Mouse (Mus musculus) cerebellum, adult 9-11 months (tissue): ENCODE measurements at regions not wholly inside any gene's neighbourhood (a gene's known extent, or its start where the extent isn't known, plus 50 kb on each side); places are given as distances from the start of the nearest gene placed in this dataset.
A peak's percentile ranks its signal among the peaks of the same experiment; 100 is the strongest.
"Not testable (repeated sequence)": the region's sequence is repeated elsewhere in the genome, so short reads cannot be mapped to it uniquely, and the experiment has no call there.

Experiments used
- DNase-seq: peaks from one replicate; pipeline ENCODE4 v3.0.0; 2022

- DNase-seq, result not testable (repeated sequence)
Observed at GRCm38 (mm10) chr15:53984006-53984405, 99.3 kb downstream of the Gm7489 start.

- DNase-seq, result no peak
Observed at GRCm38 (mm10) chr15:53989888-53990287, 105.2 kb downstream of the Gm7489 start.

- DNase-seq, result no peak
Observed at GRCm38 (mm10) chr15:53995199-53995868, 110.6 kb downstream of the Gm7489 start.

GRCm38 (mm10) chr15:53998600-53999290 is 114.0 kb downstream of the Gm7489 start:
- peak; percentile 20 for DNase-seq

GRCm38 (mm10) chr15:54033756-54034155 is 149.1 kb downstream of the Gm7489 start:
- no peak for DNase-seq

GRCm38 (mm10) chr15:54050711-54051110 is 166.0 kb downstream of the Gm7489 start:
- no peak for DNase-seq

GRCm38 (mm10) chr15:54070005-54070634 is 185.4 kb downstream of the Gm7489 start:
- DNase-seq, result peak; percentile 33

GRCm38 (mm10) chr15:54071732-54072131 is 187.0 kb downstream of the Gm7489 start:
- no peak for DNase-seq

- DNase-seq, result no peak
Observed at GRCm38 (mm10) chr15:54091301-54091700, 206.6 kb downstream of the Gm7489 start.

GRCm38 (mm10) chr15:54092386-54092785 is 207.7 kb downstream of the Gm7489 start:
- no peak for DNase-seq

- no peak for DNase-seq
Observed at GRCm38 (mm10) chr15:54097498-54097897, 212.8 kb downstream of the Gm7489 start.

GRCm38 (mm10) chr15:54112406-54112805 is 227.7 kb downstream of the Gm7489 start:
- DNase-seq, result no peak

GRCm38 (mm10) chr15:54114096-54114512 is 229.4 kb downstream of the Gm7489 start:
- DNase-seq, result no peak

- no peak for DNase-seq
Observed at GRCm38 (mm10) chr15:54117967-54118538, 233.3 kb downstream of the Gm7489 start.

- DNase-seq, result no peak
Observed at GRCm38 (mm10) chr15:54120456-54120855, 235.8 kb downstream of the Gm7489 start.

- no peak for DNase-seq
Observed at GRCm38 (mm10) chr15:54164350-54164749, 279.6 kb downstream of the Gm7489 start.

- DNase-seq, result no peak
Observed at GRCm38 (mm10) chr15:54167842-54168361, 283.2 kb downstream of the Gm7489 start.

- no peak for DNase-seq
Observed at GRCm38 (mm10) chr15:54177221-54177620, 292.5 kb downstream of the Gm7489 start.

GRCm38 (mm10) chr15:54177791-54178190 is 293.1 kb downstream of the Gm7489 start:
- no peak for DNase-seq
